Mouse (Mus musculus) forebrain, embryonic 12.5 days (tissue): ENCODE measurements around the gene Erbb2. TPM values are rescaled to one million over a fixed set of nuclear protein-coding genes. Genes with fewer than 3 reads are reported as not detected.

Source experiments
- ATAC-seq: fragments of 200-750 bp; cut with Nextera tagmentation; 2 replicates; pipeline ENCODE4 v1.8.0; 2017; ENCODE audit warnings: moderate TSS enrichment; ENCODE audit not compliant: low FRiP score
- H3K27ac ChIP-seq: fragments of 300-500 bp; sonication (generic); 2 replicates; pipeline ENCODE4 v1.5.1; 2016; ENCODE audit warnings: mild to moderate bottlenecking
- H3K27me3 ChIP-seq: fragments of 300-500 bp; sonication (generic); 2 replicates; pipeline ENCODE4 v1.6.1; 2016; ENCODE audit warnings: mild to moderate bottlenecking
- H3K36me3 ChIP-seq: fragments of 300-500 bp; sonication (generic); replicated peaks from 2 replicates; pipeline ENCODE4 v1.6.1; 2016; ENCODE audit warnings: mild to moderate bottlenecking
- H3K4me1 ChIP-seq: fragments of 300-500 bp; sonication (generic); 2 replicates; pipeline ENCODE4 v1.6.1; 2016
- H3K4me2 ChIP-seq: fragments of 300-500 bp; sonication (generic); 2 replicates; pipeline ENCODE4 v1.6.1; 2016; ENCODE audit warnings: mild to moderate bottlenecking, moderate library complexity
- H3K4me3 ChIP-seq: fragments of 300-500 bp; sonication (generic); replicated peaks from 2 replicates; pipeline ENCODE4 v1.5.1; 2016; ENCODE audit warnings: mild to moderate bottlenecking
- H3K9ac ChIP-seq: fragments of 300-500 bp; sonication (generic); 2 replicates; pipeline ENCODE4 v1.6.1; 2016; ENCODE audit warnings: mild to moderate bottlenecking
- H3K9me3 ChIP-seq: fragments of 300-500 bp; sonication (generic); 2 replicates; pipeline ENCODE4 v1.6.1; 2016
- WGBS: fragments of 180-500 bp; shearing (Covaris S2); methylation state at CpG from one replicate; pipeline ENCODE4 v1.1.7; 2016; 5-methylcytosine and 5-hydroxymethylcytosine counted together
- polyA plus RNA-seq: library from polyadenylated mRNA; unstranded; fragments of >200 nt; fragmentation: Nextera tagmentation; extraction: Ambion mirVana; gene quantifications from 2 replicates; pipeline ENCODE4 v1.2.1, GENCODE M21; 2016

Gene Erbb2
- polyA plus RNA-seq, 1 experiment from 2014 or later, result 17.8 TPM

DNA sequence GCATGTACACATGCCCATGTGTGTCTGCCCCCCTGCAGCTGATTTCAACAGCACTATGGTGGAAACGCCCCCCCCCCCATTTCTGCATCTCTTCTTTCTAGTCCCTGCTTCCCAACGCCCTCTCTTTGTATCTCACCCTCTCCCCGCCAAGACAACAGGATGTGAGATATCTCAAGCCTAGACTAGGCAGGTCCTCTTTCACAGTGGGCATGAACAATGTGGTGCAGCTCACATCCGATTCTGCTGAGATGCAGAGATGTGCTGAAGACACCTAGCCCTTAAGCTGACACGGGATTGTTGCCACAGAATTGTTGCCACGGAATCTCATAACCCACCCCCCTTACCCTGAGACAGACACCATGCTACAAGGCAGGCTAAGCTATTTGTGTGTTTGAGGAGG lies 52.2 kb downstream of the Erbb2 start:
- H3K9ac ChIP-seq, result no peak overlapping the region
- H3K4me3 ChIP-seq, result no peak overlapping the region
- no peak for ATAC-seq
- H3K4me2 ChIP-seq, result no peak overlapping the region
- H3K4me1 ChIP-seq, result no peaks in the 10 kb centered on the region
- H3K36me3 ChIP-seq, result no peaks in the 10 kb centered on the region
- no peaks in the 10 kb centered on the region for H3K9me3 ChIP-seq
- 88% methylated on average over 6 of the region's 6 CpGs for WGBS
- H3K27me3 ChIP-seq, result peaks cover 39% of the 10 kb centered on the region
- no peak overlapping the region for H3K27ac ChIP-seq

DNA sequence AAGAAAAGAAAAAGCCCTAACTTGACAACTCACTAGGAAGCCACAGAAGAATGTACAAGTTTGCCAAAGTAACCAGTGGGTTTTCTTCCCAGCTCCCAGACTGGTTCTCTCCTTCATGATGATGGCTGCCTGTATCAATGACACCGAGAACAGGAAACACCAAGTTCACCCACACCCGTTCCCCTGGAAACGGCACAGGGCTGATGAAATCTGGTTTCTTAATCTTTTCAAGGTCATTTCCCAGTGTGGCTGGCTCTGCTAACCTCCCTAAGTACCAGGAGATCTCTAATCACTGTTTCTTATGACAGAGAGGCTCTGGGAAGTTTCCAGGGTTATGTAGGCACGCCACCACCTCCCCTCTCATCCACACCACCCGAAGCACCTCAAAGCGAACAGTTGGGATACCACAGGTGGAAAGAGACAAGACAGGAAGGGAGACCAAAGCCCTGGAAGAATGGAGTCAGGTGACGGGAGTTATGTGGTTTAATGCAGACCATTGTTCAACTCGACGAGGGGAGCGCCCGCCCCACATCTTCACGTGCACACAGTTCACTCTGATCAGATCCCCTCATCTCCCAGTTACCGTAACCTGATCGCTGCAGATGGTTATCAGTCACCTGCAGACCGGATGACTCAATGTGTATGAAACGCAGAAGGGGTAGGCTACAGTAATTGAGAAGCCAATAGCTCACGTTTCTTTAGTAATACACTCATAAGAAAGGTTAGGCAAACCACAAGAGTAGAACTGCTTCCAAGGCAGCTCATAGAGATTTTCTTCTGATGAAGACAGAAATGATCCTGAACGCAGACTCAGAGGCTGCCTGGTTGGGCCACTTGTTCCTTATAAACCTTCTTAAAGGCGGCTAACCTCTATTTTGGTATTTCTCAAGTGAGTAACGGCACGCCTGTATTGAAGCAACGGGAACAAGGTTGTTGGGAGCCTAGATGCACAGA lies 57.8 kb downstream of the Erbb2 start:
- no peak overlapping the region for H3K27ac ChIP-seq
- H3K9me3 ChIP-seq, result no peaks in the 10 kb centered on the region
- no peak overlapping the region for H3K4me3 ChIP-seq
- 79% methylated on average over 22 of the region's 22 CpGs for WGBS
- ATAC-seq, result no peak
- H3K36me3 ChIP-seq, result no peaks in the 10 kb centered on the region
- no peak overlapping the region for H3K9ac ChIP-seq
- H3K4me1 ChIP-seq, result peaks cover 6% of the 10 kb centered on the region
- H3K4me2 ChIP-seq, result no peak overlapping the region
- 0 out of 2 replicates have a peak, but pooled peaks cover 17% of the 10 kb centered on the region for H3K27me3 ChIP-seq

DNA sequence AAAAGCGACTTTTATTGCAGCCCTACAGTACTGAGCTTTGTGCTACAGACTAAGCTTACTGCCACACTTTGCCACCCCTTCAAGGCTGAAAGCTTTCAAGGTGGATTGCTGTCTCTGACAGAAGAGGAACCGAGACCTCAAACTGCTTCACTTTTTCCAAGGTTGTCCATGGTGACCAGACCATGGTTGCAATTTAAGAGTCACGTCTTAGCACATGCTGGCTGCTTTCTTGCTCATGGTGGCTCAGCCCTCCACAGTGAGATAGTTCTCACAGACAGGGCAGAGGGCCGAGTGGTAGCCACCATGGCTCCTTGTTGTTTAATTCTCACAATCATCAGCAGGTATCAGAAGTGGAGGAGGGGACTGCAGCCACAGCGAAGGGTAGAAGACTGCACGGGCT lies 58.5 kb downstream of the Erbb2 start:
- H3K36me3 ChIP-seq, result no peaks in the 10 kb centered on the region
- WGBS, result 84% methylated on average over 6 of the region's 6 CpGs
- 0 out of 2 replicates have a peak, but pooled peaks cover 17% of the 10 kb centered on the region for H3K27me3 ChIP-seq
- peaks cover 6% of the 10 kb centered on the region for H3K4me1 ChIP-seq
- H3K4me3 ChIP-seq, result no peak overlapping the region
- no peak overlapping the region for H3K4me2 ChIP-seq
- no peak overlapping the region for H3K27ac ChIP-seq
- no peak overlapping the region for H3K9ac ChIP-seq
- ATAC-seq, result no peak
- no peaks in the 10 kb centered on the region for H3K9me3 ChIP-seq

DNA sequence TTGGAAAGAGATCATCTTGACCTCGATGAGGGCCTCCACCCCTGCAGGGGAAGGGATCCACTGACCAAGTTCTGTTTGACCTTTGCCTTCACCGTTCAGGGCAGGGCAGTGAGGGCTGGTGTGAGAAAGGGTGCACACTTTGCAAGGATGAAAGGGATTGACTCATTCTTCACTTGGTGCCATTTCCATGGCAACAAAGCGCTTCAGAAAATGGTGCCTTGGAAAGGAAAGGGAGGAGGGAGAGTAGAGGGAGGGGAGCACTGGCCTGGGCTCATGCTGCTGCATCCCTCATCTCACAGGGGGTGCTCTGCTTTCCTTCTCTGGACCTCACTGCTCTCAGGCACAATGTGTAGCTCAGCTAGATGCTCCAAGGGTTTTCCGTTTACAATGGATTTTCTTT lies 60.4 kb downstream of the Erbb2 start:
- no peak overlapping the region for H3K4me2 ChIP-seq
- H3K4me3 ChIP-seq, result no peak overlapping the region
- no peak overlapping the region for H3K9ac ChIP-seq
- ATAC-seq, result no peak
- H3K9me3 ChIP-seq, result no peaks in the 10 kb centered on the region
- no peak overlapping the region for H3K27ac ChIP-seq
- H3K36me3 ChIP-seq, result no peaks in the 10 kb centered on the region
- peaks cover 6% of the 10 kb centered on the region for H3K4me1 ChIP-seq
- H3K27me3 ChIP-seq, result 0 out of 2 replicates have a peak, but pooled peaks cover 7% of the 10 kb centered on the region
- WGBS, result 33% methylated on average over 4 of the region's 4 CpGs

DNA sequence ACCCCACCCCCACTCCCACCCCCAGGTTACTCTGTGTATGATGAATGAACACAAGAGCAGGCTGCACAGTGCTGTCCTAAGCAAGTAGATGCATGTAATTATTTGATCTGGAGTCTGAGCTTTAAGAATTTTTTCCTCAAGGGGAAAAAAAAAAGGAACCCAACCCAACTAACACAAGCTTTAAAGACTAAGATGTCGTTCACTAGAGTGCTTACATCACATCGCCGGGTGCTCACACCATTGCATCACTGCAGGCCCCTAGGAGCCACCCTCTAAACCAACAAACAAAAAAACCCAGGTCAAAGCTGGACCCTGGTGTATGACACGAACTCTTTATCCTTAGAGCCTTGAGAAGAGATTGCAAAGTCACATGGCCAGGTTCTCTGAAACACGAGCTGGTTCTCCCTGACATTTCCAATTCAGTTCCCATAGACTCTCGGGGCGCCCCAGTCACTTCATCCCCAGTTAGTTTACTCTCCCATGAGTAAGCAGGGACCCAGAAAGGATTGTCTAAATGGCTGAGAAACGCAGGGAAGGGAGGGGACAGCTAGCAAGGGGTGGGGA lies 61.7 kb downstream of the Erbb2 start:
- H3K9ac ChIP-seq, result no peak overlapping the region
- WGBS, result 58% methylated on average over 8 of the region's 8 CpGs
- no peak for ATAC-seq

DNA sequence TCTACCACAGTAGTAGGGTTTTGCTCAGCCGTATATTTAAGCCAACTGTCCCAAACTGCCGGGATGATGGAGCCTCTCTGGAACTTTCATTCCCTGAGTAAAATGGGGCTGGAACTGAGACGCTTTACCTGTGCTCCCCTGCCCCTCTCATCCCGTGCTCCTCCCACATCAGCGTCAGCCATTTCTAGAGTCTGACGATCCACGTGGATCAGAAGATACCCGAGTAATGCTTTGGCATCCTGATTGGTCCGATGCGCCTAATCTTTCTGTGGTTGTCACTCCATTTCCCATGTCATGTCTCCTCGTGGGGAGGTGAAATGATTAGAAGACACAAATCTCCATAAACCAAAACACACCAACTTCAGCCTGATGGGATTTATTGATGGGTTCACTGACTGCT lies 62.7 kb downstream of the Erbb2 start:
- Histone ChIP-seq H3K4me3 (no peak overlapping the region), H3K27ac (no peak overlapping the region), H3K4me2 (no peak overlapping the region), H3K27me3 (0 out of 2 replicates have a peak, but pooled peaks cover 7% of the 10 kb centered on the region), H3K9me3 (no peaks in the 10 kb centered on the region), H3K4me1 (peaks cover 6% of the 10 kb centered on the region), H3K36me3 (no peaks in the 10 kb centered on the region), H3K9ac (no peak overlapping the region)
- whole genome bisulfite sequencing, result 90% methylated on average over 11 of the region's 11 CpGs
- ATAC-seq, result no peak

More for the DNA sequence above, 61.7 kb downstream of the Erbb2 start:
- Histone ChIP-seq H3K9me3 (no peaks in the 10 kb centered on the region), H3K36me3 (no peaks in the 10 kb centered on the region), H3K27me3 (0 out of 2 replicates have a peak, but pooled peaks cover 7% of the 10 kb centered on the region), H3K27ac (no peak overlapping the region), H3K4me3 (no peak overlapping the region), H3K4me2 (no peak overlapping the region), H3K4me1 (peaks cover 6% of the 10 kb centered on the region)

DNA sequence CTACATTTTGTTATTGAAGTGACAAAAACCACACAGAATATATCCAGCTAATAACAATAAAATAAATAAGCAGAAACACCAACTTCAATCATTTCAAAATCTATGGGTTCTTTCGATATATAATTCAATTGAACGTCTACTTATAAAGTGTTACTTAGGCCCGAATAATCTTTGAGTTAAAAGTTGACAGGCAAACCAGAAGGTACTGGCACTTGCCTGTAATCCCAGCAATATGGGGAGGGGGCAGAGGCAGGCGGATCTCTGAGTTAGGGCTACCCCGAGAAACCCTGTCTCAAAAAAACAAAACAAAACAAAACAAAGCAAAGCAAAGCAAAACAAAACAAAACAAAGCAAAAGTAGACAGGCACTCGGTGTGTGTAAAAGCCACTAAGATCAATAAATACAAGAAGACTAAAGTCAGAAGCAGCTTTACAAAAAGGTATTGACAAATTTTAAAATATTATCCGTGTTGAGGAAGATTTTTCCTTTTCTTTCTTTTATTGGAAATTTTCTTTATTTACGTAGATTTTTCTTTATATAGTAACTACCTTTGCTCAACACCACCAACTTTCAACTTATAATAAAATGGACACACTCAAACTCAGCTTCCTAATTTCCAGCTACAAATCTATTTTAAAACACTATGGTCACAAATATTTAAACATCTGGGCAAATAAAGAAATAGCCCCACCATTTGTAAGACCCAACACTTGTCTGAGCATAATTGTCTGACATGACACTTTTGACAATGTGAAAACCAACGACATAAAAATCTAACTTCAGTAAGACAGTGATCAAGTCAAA lies 63.6 kb downstream of the Erbb2 start:
- no peak for ATAC-seq
- Histone ChIP-seq H3K27me3 (0 out of 2 replicates have a peak, but pooled peaks cover 7% of the 10 kb centered on the region), H3K27ac (no peak overlapping the region), H3K9me3 (no peaks in the 10 kb centered on the region), H3K4me3 (no peak overlapping the region), H3K4me2 (no peak overlapping the region), H3K9ac (no peak overlapping the region), H3K4me1 (peaks cover 6% of the 10 kb centered on the region), H3K36me3 (no peaks in the 10 kb centered on the region)
- WGBS, result 87% methylated on average over 9 of the region's 9 CpGs

DNA sequence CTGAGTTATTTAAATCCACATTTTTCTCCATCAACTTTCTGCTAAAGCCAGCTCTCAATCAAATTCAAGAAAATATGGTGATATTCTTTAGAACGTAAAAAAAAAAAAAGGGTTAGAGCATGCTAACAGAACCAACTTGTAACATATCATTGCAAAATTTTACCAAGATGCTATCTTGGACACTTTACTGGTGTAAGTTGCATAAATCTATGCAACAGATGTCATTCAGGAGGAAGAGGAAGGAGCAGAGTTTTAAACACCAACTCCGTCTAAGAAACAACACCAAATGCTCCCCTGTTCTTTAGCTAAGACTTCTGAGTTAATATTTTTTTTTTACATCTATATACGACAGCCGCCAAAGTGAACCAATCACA lies 64.2 kb downstream of the Erbb2 start:
- Histone ChIP-seq H3K36me3 (no peaks in the 10 kb centered on the region), H3K27ac (no peak overlapping the region), H3K4me2 (no peak overlapping the region), H3K9ac (no peak overlapping the region), H3K9me3 (no peaks in the 10 kb centered on the region), H3K27me3 (0 out of 2 replicates have a peak, but pooled peaks cover 7% of the 10 kb centered on the region), H3K4me1 (peaks cover 6% of the 10 kb centered on the region), H3K4me3 (no peak overlapping the region)
- ATAC-seq, result no peak
- WGBS, result 84% methylated on average over 4 of the region's 4 CpGs

DNA sequence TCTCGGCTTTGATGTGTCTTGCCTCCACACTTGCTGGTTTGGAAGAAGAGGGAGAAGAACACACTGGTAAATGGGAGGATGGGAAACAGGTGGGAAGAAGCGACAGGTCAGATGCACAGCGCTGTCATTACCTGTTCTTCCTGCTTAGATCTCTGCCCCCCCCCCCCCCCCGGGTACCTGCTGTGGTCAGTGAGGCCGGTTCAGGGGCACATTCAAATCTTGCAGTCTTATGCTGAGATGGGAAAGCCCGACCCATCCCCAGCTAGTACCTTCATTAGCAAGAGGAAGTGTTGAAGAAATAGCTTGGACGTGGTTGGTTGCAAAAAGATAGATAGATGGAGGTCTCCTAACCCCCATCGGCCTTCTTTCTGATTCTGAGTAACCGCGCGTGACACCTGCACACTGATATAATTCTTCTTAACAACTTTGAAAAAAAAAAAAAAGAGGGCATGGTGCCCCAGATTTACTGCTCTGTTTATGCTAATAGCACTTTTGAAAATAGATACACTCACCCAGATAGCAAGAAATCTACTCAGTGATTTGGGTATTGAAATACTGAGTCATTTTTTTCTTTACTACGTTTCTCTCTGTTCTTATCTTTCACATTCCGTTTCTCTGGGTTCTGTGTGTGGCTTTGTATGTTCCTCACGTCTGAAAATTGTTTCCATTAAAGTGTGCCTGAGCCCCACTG lies 64.9 kb downstream of the Erbb2 start:
- ATAC-seq, result no peak
- no peak overlapping the region for H3K9ac ChIP-seq
- H3K27ac ChIP-seq, result no peak overlapping the region
- no peaks in the 10 kb centered on the region for H3K36me3 ChIP-seq
- H3K4me3 ChIP-seq, result no peak overlapping the region
- H3K27me3 ChIP-seq, result 0 out of 2 replicates have a peak, but pooled peaks cover 4% of the 10 kb centered on the region
- H3K9me3 ChIP-seq, result no peaks in the 10 kb centered on the region
- no peak overlapping the region for H3K4me2 ChIP-seq
- WGBS, result 77% methylated on average over 14 of the region's 14 CpGs
- peaks cover 6% of the 10 kb centered on the region for H3K4me1 ChIP-seq

DNA sequence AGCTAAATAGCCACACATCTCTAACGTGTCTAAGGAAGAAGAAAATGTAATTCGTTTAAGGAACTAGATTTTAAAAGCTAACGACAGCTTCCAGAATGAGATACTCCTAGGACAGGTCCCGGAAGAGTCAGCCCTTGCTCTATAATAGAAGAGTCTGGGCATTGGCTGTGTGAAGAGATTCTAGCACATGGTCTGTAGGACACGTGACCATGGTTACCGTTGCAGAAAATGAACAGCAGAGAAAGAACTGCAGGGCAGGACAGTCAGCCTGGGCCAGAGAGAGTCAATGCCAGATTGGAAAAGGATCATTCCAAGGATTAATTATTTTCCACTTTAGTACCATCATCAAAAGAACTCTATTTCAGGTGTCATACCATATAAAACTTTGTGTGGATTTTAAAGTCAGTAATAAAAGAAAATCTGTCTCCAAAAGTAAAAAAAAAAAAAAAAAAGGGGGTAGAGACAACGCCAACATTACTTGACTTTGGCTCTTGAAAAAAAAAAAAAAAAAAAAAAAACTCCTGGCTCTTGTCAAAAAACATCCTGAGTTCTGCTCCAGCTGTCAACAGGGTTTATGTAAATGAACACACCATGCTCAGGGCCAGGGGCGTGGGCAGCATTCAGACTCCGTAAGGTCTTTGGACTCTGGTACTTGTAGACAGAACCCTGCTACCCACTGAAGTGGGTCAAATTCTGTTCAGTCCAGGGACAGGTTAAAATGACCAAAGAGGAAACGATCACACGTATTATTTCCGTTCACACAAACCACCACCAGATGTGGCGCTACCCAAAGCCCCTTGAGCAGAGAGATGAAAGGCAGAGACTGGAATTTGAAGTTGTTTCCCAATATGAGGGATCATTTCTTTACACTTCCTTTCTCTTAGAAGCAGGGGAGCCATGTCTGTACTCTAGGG lies 67.0 kb downstream of the Erbb2 start:
- H3K4me3 ChIP-seq, result no peak overlapping the region
- H3K9me3 ChIP-seq, result no peaks in the 10 kb centered on the region
- no peak overlapping the region for H3K27ac ChIP-seq
- H3K36me3 ChIP-seq, result no peaks in the 10 kb centered on the region
- 0 out of 2 replicates have a peak, but pooled peaks cover 3% of the 10 kb centered on the region for H3K27me3 ChIP-seq
- ATAC-seq, result no peak
- no peaks in the 10 kb centered on the region for H3K4me1 ChIP-seq
- WGBS, result 84% methylated on average over 13 of the region's 13 CpGs
- H3K4me2 ChIP-seq, result no peak overlapping the region
- no peak overlapping the region for H3K9ac ChIP-seq

DNA sequence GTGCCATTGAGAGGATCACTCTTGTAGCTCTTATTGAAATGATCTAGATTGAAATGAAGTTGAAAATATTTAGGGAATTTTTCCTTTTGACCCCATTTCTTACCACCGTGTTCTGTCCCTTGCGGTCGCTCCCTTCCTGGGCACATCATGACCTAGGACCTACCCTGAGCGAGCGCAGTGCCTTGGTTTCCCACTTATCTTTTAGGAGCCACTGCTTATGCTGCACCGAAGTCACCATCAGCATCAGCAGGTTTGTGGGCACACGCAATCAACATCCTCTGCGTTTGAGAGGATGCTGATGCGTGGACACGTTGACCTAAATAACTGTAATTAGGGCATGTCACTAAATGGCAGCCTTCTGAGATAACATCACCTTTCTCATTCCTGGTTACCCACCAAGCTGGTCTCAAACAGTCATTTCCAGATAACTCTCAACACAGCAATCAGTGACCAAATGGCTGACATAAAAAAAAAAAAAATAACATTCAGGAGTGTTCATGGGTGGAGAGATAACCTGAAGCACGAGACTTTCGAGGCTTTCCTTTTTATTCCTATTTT lies 67.7 kb downstream of the Erbb2 start:
- H3K27ac ChIP-seq, result no peak overlapping the region
- 94% methylated on average over 12 of the region's 12 CpGs for WGBS

More for the DNA sequence above, 67.7 kb downstream of the Erbb2 start:
- Histone ChIP-seq H3K9me3 (no peaks in the 10 kb centered on the region), H3K4me2 (no peak overlapping the region), H3K4me3 (no peak overlapping the region), H3K9ac (no peak overlapping the region), H3K27me3 (0 out of 2 replicates have a peak, but pooled peaks cover 3% of the 10 kb centered on the region), H3K4me1 (no peaks in the 10 kb centered on the region), H3K36me3 (no peaks in the 10 kb centered on the region)
- no peak for ATAC-seq
